Mouse (Mus musculus) skeletal muscle tissue, adult 2 months (tissue): ENCODE measurements around the gene Ghrhr.
A peak's percentile ranks its signal among the peaks of the same experiment; 100 is the strongest.

ENCODE experiments used
- DNase-seq: peaks from one replicate; pipeline ENCODE4 v3.0.0-alpha.2; 2012; ENCODE audit warnings: low read depth, low spot score

Gene Ghrhr

GRCm38 (mm10) chr6:55376076-55376475 is at the start of gene Ghrhr:
Ghrhr (plus strand) TSS chr6:55376295.
- no peak for DNase-seq

GRCm38 (mm10) chr6:55326299-55326698 is 49.8 kb upstream of the Ghrhr start:
- no peak for DNase-seq

- no peak for DNase-seq
These were observed 48.8 kb upstream of the Ghrhr start for GRCm38 (mm10) chr6:55327326-55327725.

- no peak for DNase-seq
These were observed 47.9 kb upstream of the Ghrhr start for GRCm38 (mm10) chr6:55328179-55328578.

- no peak for DNase-seq
These were observed 44.8 kb upstream of the Ghrhr start for GRCm38 (mm10) chr6:55331315-55331714.

GRCm38 (mm10) chr6:55332100-55332772 is 43.9 kb upstream of the Ghrhr start:
- no peak for DNase-seq

GRCm38 (mm10) chr6:55332773-55333109 is 43.4 kb upstream of the Ghrhr start:
- no peak for DNase-seq

GRCm38 (mm10) chr6:55335989-55336514 is 40.0 kb upstream of the Ghrhr start, which contains the start of gene Aqp1:
Aqp1 (plus strand) TSS chr6:55336432.
- peak; percentile 62 for DNase-seq

- no peak for DNase-seq
These were observed 38.9 kb upstream of the Ghrhr start for GRCm38 (mm10) chr6:55337242-55337641.

- DNase-seq = no peak
These were observed 38.0 kb upstream of the Ghrhr start for GRCm38 (mm10) chr6:55338077-55338476.

GRCm38 (mm10) chr6:55338934-55339825 is 36.9 kb upstream of the Ghrhr start:
- no peak for DNase-seq

GRCm38 (mm10) chr6:55341688-55342087 is 34.4 kb upstream of the Ghrhr start:
- no peak for DNase-seq

- DNase-seq = no peak
These were observed 33.8 kb upstream of the Ghrhr start for GRCm38 (mm10) chr6:55342328-55342727.

- no peak for DNase-seq
These were observed 32.6 kb upstream of the Ghrhr start for GRCm38 (mm10) chr6:55343446-55343845.

- no peak for DNase-seq
These were observed 31.6 kb upstream of the Ghrhr start for GRCm38 (mm10) chr6:55344291-55345016.

- DNase-seq = no peak
These were observed 30.8 kb upstream of the Ghrhr start for GRCm38 (mm10) chr6:55345264-55345663.

GRCm38 (mm10) chr6:55346491-55346890 is 29.6 kb upstream of the Ghrhr start:
- DNase-seq = no peak

GRCm38 (mm10) chr6:55347711-55348571 is 28.2 kb upstream of the Ghrhr start:
- DNase-seq = no peak

GRCm38 (mm10) chr6:55349231-55349630 is 26.9 kb upstream of the Ghrhr start:
- no peak for DNase-seq

GRCm38 (mm10) chr6:55350383-55350952 is 25.6 kb upstream of the Ghrhr start:
- no peak for DNase-seq

- no peak for DNase-seq
These were observed 24.4 kb upstream of the Ghrhr start for GRCm38 (mm10) chr6:55351712-55352111.
